Mouse (Mus musculus) spleen, adult 2 months (tissue): ENCODE data around the gene A930004D18Rik.

Experiments used
- CTCF ChIP-seq: fragments of 200-500 bp; IDR thresholded peaks from 2 replicates; pipeline ENCODE4 v1.5.1; 2011; ENCODE audit warnings: mild to moderate bottlenecking, inconsistent platforms; ENCODE audit not compliant: insufficient read depth, insufficient read length, insufficient replicate concordance; ENCODE audit errors: extremely low read depth
- POLR2A ChIP-seq: fragments of 200-500 bp; IDR thresholded peaks from 2 replicates; pipeline ENCODE4 v1.6.1; 2011; ENCODE audit warnings: low read depth, low read length, inconsistent platforms

DNA sequence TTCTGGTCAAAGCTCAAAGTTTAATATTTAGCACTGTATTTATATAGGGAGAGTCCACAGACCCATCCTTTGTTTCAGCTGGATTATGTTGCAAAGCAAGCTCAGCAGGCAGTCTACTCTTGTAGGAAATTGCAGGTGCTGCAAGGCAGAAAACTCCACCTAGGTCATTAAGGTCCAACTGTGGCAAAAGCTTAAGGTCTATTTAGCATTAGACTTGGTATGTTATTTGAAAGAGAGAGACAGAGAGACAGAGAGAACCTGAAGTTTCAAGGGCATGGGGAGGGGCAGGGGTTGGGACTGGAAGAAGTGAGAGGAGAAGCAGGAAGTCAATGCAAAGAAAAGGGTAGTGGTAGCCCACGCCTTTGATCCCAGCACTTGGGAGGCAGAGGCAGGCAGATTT lies 54.8 kb downstream of the A930004D18Rik start:
- TF ChIP-seq CTCF = no peak
- no peak for TF ChIP-seq POLR2A
